Mouse (Mus musculus): ENCODE results near the gene Polr2l.
"Not testable (repeated sequence)": the region's sequence is repeated elsewhere in the genome, so short reads cannot be mapped to it uniquely, and the experiment has no call there.

The Polr2l gene

GRCm38 (mm10) chr7:141451928-141452327 is 23.0 kb downstream of the Polr2l start:
- DNase-seq (ENCODE audit: low read depth, low spot score): peak; percentile 66

- peak; percentile 97 for DNase-seq (ENCODE audit: low read depth, low spot score)
Observed at GRCm38 (mm10) chr7:141447110-141447991, 27.6 kb downstream of the Polr2l start, which contains the start of gene Rplp2. TSS of gene Rplp2 (plus strand) at chr7:141447370.

- DNase-seq (ENCODE audit: low read depth, low spot score): not testable (repeated sequence)
Observed at GRCm38 (mm10) chr7:141446374-141446773, 28.6 kb downstream of the Polr2l start.

- peak; percentile 94 for DNase-seq (ENCODE audit: low read depth, low spot score)
Observed at GRCm38 (mm10) chr7:141443828-141444237, 31.1 kb downstream of the Polr2l start, which contains the start of gene Pidd1. TSS of gene Pidd1 (minus strand) at chr7:141444025.

GRCm38 (mm10) chr7:141443081-141443821 is 31.7 kb downstream of the Polr2l start:
- DNase-seq (ENCODE audit: low read depth, low spot score): peak; percentile 77

GRCm38 (mm10) chr7:141442199-141442598 is 32.7 kb downstream of the Polr2l start:
- DNase-seq (ENCODE audit: low read depth, low spot score): no peak

- DNase-seq (ENCODE audit: low read depth, low spot score): no peak
Observed at GRCm38 (mm10) chr7:141441460-141441859, 33.5 kb downstream of the Polr2l start.

GRCm38 (mm10) chr7:141440613-141441012 is 34.3 kb downstream of the Polr2l start:
- peak; percentile 91 for DNase-seq (ENCODE audit: low read depth, low spot score)

- DNase-seq (ENCODE audit: low read depth, low spot score): no peak
Observed at GRCm38 (mm10) chr7:141439811-141440210, 35.1 kb downstream of the Polr2l start.

- no peak for DNase-seq (ENCODE audit: low read depth, low spot score)
Observed at GRCm38 (mm10) chr7:141439140-141439679, 35.7 kb downstream of the Polr2l start.

- no peak for DNase-seq (ENCODE audit: low read depth, low spot score)
Observed at GRCm38 (mm10) chr7:141438201-141438968, 36.5 kb downstream of the Polr2l start.

- DNase-seq (ENCODE audit: low read depth, low spot score): peak; percentile 94
Observed at GRCm38 (mm10) chr7:141437178-141438120, 37.5 kb downstream of the Polr2l start, which contains the start of gene Slc25a22. TSS of gene Slc25a22 (minus strand) at chr7:141437892.

- no peak for DNase-seq (ENCODE audit: low read depth, low spot score)
Observed at GRCm38 (mm10) chr7:141436523-141436892, 38.4 kb downstream of the Polr2l start.

- no peak for DNase-seq (ENCODE audit: low read depth, low spot score)
Observed at GRCm38 (mm10) chr7:141435856-141436522, 38.9 kb downstream of the Polr2l start.

- DNase-seq (ENCODE audit: low read depth, low spot score): peak; percentile 66
Observed at GRCm38 (mm10) chr7:141435129-141435855, 39.6 kb downstream of the Polr2l start.

- peak; percentile 60 for DNase-seq (ENCODE audit: low read depth, low spot score)
Observed at GRCm38 (mm10) chr7:141434464-141434863, 40.5 kb downstream of the Polr2l start.

GRCm38 (mm10) chr7:141433517-141434400 is 41.2 kb downstream of the Polr2l start:
- no peak for DNase-seq (ENCODE audit: low read depth, low spot score)
